Mouse (Mus musculus) kidney, adult 2 months (tissue): Measurements from ENCODE around the gene Mrps12. TPM values are rescaled to one million over a fixed set of nuclear protein-coding genes. Genes with fewer than 3 reads are reported as not detected.
A peak's percentile ranks its signal among the peaks of the same experiment; 100 is the strongest.
"Not testable (repeated sequence)": the region's sequence is repeated elsewhere in the genome, so short reads cannot be mapped to it uniquely, and the experiment has no call there.

Source experiments
- DNase-seq: peaks from one replicate; pipeline ENCODE4 v3.0.0; 2021
- H3K27ac ChIP-seq: fragments of 200-500 bp; 2 replicates; pipeline ENCODE4 v1.5.1; 2012; ENCODE audit warnings: low read depth, low read length, control low read depth, inconsistent platforms; ENCODE audit not compliant: insufficient read depth
- H3K27me3 ChIP-seq: fragments of 200-500 bp; replicated peaks from 2 replicates; pipeline ENCODE4 v1.6.1; 2012; ENCODE audit warnings: mild to moderate bottlenecking, moderate library complexity, low read length, inconsistent platforms; ENCODE audit not compliant: control insufficient read depth, insufficient read depth
- H3K36me3 ChIP-seq: fragments of 200-500 bp; 2 replicates; pipeline ENCODE4 v1.6.1; 2012; ENCODE audit warnings: mild to moderate bottlenecking, moderate library complexity, low read length, inconsistent platforms; ENCODE audit not compliant: control insufficient read depth, insufficient read depth
- H3K4me1 ChIP-seq: fragments of 200-500 bp; 2 replicates; pipeline ENCODE4 v1.6.1; 2011; ENCODE audit warnings: low read length; ENCODE audit not compliant: control insufficient read depth, insufficient read depth
- H3K4me3 ChIP-seq: fragments of 200-500 bp; 2 replicates; pipeline ENCODE4 v1.5.1; 2011; ENCODE audit warnings: mild to moderate bottlenecking, low read depth, low read length, control low read depth; ENCODE audit not compliant: insufficient read depth
- CTCF ChIP-seq: fragments of 200-500 bp; conservative IDR thresholded peaks from 2 replicates; pipeline ENCODE4 v1.5.1; 2011; ENCODE audit warnings: low read depth, mild to moderate bottlenecking, control low read depth, low read length, moderate library complexity, mixed read lengths; ENCODE audit not compliant: insufficient read depth, insufficient read length
- POLR2A ChIP-seq: fragments of 200-500 bp; IDR thresholded peaks from one replicate; pipeline ENCODE4 v1.6.1; 2011; ENCODE audit warnings: low read depth, low read length, control low read depth
- WGBS: fragments of 180-500 bp; shearing (Covaris S2); methylation state at CpG from one replicate; pipeline ENCODE4 v1.1.7; 2018; 5-methylcytosine and 5-hydroxymethylcytosine counted together
- polyA plus RNA-seq: library from polyadenylated mRNA; depleted of rRNA; stranded (reverse); fragments of >200 nt; gene quantifications from 2 replicates; pipeline ENCODE4 v1.2.3, GENCODE M21; 2012

Gene Mrps12
- polyA plus RNA-seq, 1 experiment, result 79.8 TPM

- no peak for DNase-seq
- no peak overlapping the region for H3K4me3 ChIP-seq
- no peaks in the 10 kb centered on the region for H3K27me3 ChIP-seq
- no peaks in the 10 kb centered on the region for H3K4me1 ChIP-seq
- TF ChIP-seq CTCF (0 out of 2 replicates have a peak, but pooled peaks have one; percentile 13), POLR2A (no peak)
- 66% methylated on average over 3 of the region's 3 CpGs for WGBS
- H3K27ac ChIP-seq, result no peak overlapping the region
- no peaks in the 10 kb centered on the region for H3K36me3 ChIP-seq
Measured at GRCm38 (mm10) chr7:28710962-28711361, 30.7 kb downstream of the Mrps12 start.

- no peak overlapping the region for H3K4me3 ChIP-seq
- no peaks in the 10 kb centered on the region for H3K36me3 ChIP-seq
- H3K27ac ChIP-seq, result no peak overlapping the region
- TF ChIP-seq CTCF, result no peak
- no peak for TF ChIP-seq POLR2A
- H3K4me1 ChIP-seq, result no peaks in the 10 kb centered on the region
- no peak for DNase-seq
- no peaks in the 10 kb centered on the region for H3K27me3 ChIP-seq
Measured at GRCm38 (mm10) chr7:28709454-28709853, 32.2 kb downstream of the Mrps12 start.

GRCm38 (mm10) chr7:28702601-28703143 lies 38.9 kb downstream of the Mrps12 start:
- 45% methylated on average over 9 of the region's 9 CpGs for WGBS
- Histone ChIP-seq H3K36me3 (no peaks in the 10 kb centered on the region), H3K27me3 (no peaks in the 10 kb centered on the region), H3K4me3 (no peak overlapping the region), H3K4me1 (no peaks in the 10 kb centered on the region), H3K27ac (no peak overlapping the region)
- DNase-seq, result no peak
- TF ChIP-seq CTCF (no peak), POLR2A (no peak)

- not testable (repeated sequence) for H3K4me1 ChIP-seq, DNase-seq, H3K27me3 ChIP-seq, H3K27ac ChIP-seq, H3K36me3 ChIP-seq, H3K4me3 ChIP-seq
- 94% methylated on average over 12 of the region's 12 CpGs for WGBS
Measured at GRCm38 (mm10) chr7:28701306-28701705, 40.3 kb downstream of the Mrps12 start.

- TF ChIP-seq POLR2A (no peak), CTCF (no peak)
- no peak overlapping the region for H3K27ac ChIP-seq
- DNase-seq, result no peak
- no peak overlapping the region for H3K4me3 ChIP-seq
- H3K27me3 ChIP-seq, result no peaks in the 10 kb centered on the region
- no peaks in the 10 kb centered on the region for H3K4me1 ChIP-seq
- H3K36me3 ChIP-seq, result no peaks in the 10 kb centered on the region
- 98% methylated on average over 4 of the region's 4 CpGs for WGBS
Measured at GRCm38 (mm10) chr7:28700269-28700668, 41.4 kb downstream of the Mrps12 start.

GRCm38 (mm10) chr7:28697277-28697676 lies 44.3 kb downstream of the Mrps12 start:
- no peak overlapping the region for H3K4me3 ChIP-seq
- no peaks in the 10 kb centered on the region for H3K27me3 ChIP-seq
- TF ChIP-seq POLR2A (no peak), CTCF (no peak)
- DNase-seq, result no peak
- H3K27ac ChIP-seq, result no peak overlapping the region
- no peaks in the 10 kb centered on the region for H3K4me1 ChIP-seq
- H3K36me3 ChIP-seq, result no peaks in the 10 kb centered on the region
- WGBS, result 92% methylated on average over 11 of the region's 11 CpGs

GRCm38 (mm10) chr7:28694966-28695511 lies 46.6 kb downstream of the Mrps12 start:
- no peak overlapping the region for H3K4me3 ChIP-seq
- no peaks in the 10 kb centered on the region for H3K27me3 ChIP-seq
- H3K36me3 ChIP-seq, result no peaks in the 10 kb centered on the region
- H3K4me1 ChIP-seq, result no peaks in the 10 kb centered on the region
- TF ChIP-seq POLR2A (no peak), CTCF (no peak)
- no peak overlapping the region for H3K27ac ChIP-seq
- WGBS, result 65% methylated on average over 8 of the region's 8 CpGs
- DNase-seq, result no peak
